Mouse (Mus musculus): ENCODE results near the gene Nkain2.

The Nkain2 gene

DNA sequence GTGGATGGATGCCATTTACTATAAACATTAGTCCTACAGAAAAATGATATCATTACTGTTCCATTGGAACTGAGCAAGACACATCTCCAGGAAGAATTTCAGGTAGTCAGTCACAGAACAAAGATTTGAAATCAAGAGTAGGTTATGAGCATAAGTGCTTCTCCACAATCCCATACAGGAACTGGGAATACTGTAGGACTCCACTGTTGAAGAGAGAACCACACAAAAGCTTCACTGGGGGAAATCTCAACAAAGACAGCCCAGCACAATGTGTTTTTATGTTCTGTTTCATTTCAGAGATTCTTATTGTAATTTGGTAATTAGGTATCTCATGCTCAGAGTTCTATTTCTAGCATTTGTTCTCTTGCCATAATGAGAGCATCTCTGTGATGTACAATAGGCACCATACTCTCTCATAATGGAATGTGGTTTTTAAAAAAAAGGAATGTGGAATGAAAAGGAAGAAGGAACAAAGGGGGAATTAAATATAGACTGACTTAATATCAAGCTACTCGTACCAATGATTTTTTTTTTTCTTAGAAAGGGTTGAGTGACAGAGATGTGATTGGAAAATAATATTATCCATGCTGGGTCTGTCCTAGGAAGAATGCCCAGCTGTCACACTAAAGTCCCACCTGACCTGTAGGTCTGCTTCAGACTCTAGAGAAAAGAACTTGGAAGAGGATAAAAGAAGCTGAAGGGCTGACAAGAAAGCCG is 313.5 kb downstream of the Nkain2 start:
- DNase-seq = no peak

DNA sequence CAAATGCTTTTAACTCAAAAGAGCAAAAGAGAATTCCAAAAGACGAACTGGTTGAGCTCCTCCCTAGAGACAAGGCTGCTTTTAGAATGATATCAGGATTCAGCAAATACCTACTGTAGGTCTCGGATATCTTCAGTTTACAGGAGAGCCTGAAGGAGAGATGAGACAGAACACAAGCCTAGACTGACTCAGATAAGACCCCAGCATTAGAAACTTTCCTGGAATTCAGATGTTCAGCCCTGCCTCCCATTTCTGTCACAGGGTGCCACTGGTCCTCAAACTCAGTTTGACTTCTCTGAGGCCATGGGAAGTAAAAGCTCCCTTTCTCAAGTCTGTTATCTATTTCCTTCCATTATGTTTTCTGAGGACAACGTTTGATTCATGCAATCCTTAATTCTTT is 332.6 kb downstream of the Nkain2 start:
- no peak for DNase-seq

DNA sequence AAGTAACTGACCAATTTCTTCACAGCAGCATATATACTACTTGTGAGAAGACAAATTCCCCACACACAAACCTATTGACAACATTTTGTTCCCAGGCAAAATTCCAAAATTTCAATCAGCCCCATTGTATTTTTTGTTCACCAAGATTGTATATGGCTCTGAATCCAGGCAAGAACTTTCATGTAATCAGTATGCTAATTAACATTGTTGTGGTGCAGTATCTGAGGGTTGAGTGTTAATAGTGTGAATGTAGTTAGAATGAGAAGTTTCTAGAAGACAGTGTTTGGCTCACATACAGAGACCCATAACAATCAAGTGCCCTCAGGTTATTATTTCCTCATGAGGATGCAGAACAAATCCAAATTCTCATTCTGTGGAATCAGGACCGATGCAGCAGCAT is 354.2 kb downstream of the Nkain2 start:
- DNase-seq = no peak

DNA sequence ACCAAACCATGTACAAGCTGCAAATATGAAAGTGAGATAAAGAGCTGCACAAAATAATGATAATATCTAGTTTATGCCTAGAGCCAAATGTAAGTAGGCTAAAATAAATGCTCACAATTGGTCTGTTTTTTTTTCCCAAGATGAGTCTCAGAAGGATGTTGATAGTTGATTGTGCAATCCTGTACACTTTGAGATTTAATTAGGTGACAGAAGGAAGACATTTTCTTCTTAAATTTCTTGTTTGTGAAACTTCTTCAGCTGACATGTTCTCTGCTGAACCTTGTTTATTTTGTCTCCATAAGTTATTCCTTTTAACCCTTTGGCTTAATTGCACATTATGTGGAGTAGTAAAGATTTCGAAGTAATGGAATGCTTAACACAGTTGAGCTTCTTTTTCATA is 379.4 kb downstream of the Nkain2 start:
- no peak for DNase-seq

DNA sequence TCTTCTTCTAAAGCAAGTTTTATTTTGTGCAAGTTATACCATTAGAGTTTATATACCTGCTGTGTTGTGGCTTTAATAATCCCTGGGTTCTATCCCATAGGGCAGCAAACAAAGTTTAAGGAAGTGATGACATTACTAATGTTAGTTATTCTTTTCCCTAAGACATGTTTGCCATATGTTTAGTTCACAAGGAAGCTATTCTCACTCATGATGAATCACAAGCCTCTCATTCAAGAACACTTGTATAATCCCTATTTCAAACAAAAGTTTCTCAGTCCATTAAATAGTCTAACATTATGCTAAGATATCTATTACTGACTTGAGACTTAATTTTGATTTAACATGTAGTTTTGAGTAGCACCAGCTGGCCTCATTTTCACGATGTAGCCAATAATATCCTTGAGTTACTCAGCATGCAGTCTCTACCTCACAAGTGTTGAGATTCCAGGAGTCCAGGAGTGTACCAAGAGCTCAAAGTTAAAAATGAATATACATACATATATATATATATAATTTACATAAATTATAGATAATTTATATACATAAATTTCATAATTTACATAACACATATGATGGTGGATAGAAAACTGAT is 395.6 kb downstream of the Nkain2 start:
- DNase-seq = no peak

DNA sequence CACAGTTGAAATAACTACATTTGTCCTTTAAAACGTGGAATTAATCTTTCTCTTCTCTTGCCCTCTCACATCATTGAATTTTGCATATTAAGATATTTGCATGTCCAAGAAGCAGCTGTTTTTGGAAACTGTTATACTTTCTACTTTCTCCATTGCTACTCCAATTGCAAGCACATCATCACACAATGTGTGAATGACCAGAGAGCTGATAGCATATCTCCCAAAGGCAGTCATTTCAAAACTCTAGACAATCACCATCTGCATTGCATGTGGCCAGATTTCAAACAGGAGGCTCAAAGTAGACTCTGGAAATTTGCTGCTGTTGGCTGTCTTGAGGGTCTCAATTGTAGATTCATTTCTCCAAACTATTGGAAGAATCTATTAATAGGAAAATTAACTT is 396.7 kb downstream of the Nkain2 start:
- DNase-seq = no peak

DNA sequence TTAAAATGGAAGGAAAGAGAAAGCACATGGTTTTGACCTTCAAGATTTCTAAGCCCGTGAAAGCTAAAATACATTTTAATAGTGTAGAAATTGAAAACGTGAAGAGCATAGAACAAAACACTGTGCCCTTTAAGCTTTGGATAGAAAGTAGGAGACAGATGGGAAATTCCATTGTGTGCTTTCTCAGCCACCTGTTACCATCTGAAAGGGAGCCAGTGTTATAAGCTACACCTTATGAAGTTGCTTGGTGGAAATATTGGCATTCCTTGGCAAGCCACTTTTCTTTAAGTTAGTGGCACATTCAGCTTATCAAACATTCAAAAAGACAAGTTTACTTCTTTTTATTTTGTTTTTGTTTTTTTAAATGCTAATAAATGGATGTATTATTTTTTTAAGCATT is 427.5 kb downstream of the Nkain2 start:
- DNase-seq = no peak

DNA sequence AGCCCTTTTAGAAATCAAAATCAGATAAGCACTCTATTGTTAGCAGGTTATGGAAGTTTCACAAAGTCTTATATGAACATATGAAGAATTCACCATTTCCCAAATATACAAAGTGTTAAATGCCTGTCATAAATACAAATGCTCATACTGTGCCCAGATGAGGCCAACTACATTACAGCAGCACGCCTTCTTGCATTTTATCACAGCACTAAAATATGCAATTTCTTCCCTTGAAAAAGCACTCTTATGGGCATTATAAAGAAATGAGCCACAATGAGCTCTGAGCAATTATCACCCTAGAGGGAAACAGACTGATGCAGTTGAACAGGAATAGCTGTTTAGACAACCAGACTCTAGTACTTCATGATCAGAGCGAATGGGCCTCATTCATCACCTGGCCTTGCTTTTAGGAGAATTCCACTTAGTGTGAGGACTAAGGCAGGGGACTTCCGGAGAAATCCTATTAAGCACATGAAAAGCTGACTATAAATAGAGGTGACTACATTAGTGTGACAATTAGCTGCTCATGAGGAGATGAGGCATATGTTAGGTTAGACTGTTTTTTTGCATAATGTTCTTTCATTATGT is 450.2 kb downstream of the Nkain2 start:
- no peak for DNase-seq

DNA sequence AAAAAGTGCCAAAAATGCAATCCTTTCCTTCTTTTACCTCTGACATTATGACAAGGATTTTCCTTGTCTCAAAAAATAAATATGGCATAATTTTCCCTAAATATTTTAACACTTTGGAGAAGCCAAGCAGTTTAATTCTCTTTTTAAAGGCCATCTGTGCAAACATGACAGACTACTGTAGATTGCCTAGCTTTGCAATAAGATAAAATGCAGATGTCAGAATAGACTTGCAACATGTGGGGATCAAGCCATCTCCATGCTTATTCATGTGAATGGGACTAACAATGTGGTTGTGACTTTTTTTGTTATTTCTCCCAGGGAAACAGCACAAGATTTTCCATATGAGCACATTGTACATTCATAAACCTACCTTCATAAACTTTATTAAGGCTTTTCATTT is 476.0 kb downstream of the Nkain2 start:
- no peak for DNase-seq

DNA sequence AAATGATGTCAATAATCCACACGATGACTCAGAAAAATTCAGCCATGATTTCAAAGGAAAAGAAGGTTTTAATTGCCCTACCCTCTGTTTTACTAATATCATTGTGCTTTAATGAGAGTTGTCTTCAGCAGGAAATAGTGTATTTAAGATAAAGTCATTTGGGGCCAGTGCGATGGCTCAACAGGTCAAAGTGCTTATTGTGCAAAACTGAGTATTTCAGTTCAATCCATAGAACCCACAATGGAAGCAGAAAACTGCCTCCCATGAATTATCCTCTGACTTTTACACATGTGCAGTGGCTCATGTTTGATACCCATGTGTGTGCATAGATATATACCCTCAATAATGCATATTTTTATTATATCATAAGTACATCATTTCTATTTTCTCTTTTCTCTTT is 478.9 kb downstream of the Nkain2 start:
- DNase-seq = no peak

DNA sequence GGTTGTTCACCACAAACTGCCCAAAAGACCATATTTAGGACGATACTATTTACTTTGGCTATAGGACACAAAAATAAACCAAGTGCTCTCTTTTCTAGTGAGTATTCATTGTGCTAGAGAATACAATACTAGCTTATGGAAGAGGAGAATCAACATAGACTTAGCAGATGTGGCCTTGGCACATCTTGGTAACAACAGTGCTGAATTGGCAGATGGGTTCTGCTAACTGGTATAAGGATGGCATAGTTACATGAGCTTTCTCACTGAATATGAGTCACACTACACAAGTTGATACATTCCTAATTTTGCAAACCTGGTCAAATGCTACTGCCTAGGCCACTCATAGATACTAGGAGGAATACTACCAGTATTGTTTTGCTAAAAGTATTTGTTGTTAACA is 489.3 kb downstream of the Nkain2 start:
- no peak for DNase-seq

DNA sequence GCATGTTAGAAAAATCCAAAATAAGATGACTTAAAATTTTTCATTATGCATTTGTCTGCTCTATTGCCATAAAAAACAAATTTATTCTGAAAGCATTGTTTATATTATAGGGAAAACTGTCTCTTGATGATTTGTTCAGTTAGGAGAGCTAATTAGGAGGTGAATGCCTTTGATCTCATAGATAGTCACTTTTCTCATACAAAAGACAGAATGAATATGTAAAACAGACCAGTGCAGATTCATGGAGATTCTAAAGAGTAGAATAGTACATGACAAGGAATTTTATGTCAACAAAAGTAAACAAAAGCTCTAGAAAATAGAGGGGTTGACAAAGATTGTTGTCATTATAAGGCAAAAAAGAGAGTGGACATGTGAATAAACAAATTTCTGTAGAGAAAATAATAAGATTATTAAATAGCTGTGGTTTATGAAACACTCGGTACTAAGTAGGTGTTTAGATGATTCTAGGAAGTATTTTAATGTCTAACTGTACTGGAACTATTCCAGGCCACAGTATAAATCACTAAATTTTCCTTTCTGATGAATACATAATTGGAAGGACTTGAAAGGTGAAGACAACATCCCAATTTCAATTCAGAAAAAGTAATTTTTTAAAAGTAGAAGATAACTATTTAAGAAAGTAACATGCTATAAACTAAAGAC is 496.3 kb downstream of the Nkain2 start:
- no peak for DNase-seq

DNA sequence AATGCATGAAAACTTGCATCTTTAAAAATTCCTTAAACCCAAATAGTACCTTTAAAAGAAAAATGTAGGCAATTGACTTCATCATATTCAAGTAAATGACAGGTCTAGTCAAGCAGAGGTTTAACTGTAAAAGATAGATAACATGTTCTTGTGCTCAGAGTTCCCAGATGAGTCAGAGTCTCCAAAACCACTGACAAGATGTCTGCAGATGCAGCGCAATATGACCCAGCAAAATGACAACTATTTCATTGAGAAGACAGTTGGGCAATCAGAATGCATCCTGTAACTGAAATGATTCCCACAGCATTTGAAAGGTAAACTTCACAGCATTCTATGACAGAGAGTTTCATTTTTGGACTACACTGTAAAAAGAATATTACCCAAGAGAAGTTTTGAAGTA is 496.9 kb downstream of the Nkain2 start:
- DNase-seq = no peak

DNA sequence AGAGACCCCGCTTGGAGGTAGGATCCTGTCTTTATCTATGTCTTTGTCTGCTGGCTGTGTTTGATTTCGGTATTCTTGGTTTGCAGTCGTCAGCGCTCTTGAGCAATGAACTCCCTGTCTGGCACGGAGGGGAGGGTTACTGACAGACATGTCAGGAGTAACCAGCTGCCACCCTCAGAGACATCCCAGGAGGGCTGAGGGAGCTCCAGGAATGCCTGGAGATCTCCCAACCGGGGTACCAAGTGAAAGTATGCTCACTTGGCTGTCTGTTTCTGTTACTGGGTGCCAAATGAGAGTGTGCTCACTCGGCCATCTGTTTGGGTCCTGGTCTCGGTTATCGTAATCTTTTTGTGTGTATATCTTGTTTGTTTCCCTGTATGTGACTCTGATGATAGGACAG is 577.5 kb downstream of the Nkain2 start:
- no peak for DNase-seq

DNA sequence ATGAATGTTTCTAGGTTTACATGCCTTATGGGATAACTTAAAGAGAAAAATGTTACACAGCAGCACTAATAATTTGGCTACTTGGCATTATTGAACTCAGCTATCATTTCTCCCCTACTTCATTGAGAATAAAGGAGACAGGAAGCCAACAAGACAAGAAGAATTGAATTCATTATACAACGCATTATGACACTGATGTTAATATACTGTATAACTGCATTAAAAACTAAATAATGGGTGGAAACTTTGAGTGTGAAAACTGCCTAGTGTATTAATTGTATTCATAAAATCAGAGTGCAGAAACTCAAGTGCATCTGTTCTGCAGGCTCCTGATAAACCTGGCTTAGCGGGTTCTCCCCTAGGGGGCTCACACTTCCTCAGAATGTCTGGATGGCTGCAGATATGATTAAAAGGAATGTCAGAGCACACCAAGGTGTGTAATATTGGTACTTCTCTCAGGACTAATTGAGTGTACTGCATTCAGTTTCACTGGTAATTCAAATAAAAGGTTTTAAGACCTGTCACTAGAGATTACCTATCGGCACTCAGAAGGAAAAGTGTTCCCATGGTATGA is 589.2 kb downstream of the Nkain2 start:
- no peak for DNase-seq

DNA sequence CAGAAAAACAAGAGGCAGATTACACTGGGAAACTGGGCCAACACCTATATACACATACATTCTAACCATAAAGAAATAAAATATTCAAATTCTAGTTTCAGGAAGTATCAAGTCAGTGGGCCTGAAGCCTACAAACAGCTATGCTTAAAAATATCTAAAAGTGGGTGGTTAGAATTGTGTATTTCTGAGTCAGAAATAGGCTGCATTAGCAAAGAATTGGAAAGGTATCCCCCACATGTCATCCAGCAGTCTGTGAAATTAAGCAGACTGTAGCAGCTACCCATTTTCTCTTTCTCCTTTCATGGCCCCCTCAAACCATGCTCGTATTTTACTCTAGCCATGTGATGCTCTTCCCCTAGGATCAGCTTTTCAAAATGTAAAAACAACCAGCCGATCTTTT is 599.8 kb downstream of the Nkain2 start:
- no peak for DNase-seq

DNA sequence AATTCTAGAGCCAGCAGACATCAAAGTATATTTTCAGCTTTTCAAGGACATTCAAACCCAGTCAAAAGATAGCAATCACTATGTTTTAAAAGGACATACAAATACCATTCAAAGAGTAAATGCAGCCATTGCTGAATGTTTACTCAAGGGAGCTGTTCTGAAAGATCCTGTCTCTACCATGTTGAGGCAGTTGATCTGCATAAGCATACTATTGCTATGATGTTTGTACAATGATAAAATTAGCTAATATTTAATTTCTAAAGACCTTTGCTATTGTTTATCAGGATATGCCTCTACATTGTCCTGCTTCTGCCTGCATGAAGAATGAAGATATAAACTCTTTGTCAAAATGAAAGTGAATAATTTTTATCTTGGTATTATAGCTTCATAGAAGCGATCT is 606.6 kb downstream of the Nkain2 start:
- DNase-seq = no peak

DNA sequence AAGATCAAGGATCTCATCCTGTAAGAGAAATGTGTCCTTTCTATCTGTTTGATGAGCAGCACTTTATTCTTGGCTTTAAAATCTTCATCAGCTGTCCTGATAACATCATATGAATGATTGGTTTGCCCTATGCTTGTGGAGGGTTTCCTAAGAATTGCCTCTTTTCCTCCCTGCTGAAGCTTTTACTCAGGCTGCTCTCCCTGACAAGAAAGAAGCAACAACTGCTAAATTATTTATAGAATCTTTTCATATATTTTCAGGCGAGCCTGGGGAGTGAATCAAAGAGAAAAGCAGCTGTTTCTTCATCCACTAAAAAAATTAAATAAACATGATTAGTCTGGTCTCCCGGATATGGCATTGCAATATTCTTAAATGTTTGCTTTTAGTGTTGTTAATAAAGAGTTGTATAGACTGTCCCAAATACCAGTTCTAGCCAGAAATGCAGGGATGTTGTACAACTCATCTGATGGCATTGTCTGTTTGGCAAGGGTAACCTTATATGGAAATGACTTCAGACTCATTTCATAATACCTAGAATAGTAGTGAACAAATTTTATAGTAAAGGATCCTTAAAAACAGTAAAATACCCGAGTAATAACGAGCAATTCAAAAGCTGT is 646.9 kb downstream of the Nkain2 start:
- DNase-seq = no peak

DNA sequence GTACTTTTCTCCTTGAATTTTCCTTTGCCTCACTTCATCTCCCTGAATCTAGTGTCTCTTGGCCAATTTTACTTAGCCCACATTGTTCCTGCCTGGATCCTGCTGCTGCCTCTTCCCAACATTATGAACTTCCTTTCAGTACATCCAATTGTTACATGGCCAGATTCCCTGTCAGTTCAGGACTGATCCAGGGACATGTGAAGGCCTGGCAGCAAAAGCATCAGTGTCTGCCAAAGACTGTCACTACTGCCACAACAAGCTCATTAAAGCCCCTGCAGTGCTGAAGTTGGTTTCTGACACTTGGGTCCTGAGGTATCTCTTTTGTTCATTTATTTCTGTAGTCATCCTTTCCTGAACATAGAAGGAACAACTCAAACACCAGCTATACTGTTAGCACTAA is 649.1 kb downstream of the Nkain2 start:
- no peak for DNase-seq

DNA sequence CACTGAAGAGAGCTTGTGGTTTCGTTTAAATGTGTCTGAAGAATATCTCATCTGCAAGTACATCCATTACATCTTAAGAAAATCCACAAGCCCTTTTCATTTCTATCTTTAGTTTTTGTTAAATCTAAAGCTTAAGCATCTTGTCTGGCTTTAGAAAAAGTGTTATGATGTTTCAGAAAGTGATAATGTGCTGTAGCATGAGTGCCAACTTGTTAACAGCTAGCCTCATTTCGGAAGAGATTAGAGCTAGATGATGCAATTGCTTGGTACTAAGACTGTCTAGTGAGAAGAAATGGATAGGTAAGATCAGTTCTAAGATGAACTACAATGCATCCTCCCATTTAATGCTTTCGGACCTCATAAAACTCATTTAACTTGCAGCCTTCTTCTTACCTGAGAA is 707.3 kb downstream of the Nkain2 start:
- DNase-seq = no peak

DNA sequence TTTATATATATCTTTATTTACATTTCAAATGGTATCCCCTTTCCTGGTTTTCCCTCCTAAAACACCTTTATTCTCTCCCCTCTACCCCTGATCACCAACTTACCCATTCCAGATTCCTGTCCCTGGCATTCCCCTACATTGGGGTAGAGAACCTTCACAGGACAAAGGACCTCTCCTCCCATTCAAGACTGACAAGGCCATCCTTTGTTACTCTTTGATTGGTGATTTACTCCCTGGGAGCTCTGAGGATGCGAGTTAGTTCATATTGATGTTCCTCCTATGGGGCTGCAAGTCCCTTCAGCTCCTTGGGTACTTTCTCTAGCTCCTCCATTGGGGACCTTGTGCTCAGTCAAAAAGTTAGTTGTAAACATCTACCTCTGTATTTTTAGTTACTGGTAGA is 798.9 kb downstream of the Nkain2 start:
- DNase-seq = no peak

DNA sequence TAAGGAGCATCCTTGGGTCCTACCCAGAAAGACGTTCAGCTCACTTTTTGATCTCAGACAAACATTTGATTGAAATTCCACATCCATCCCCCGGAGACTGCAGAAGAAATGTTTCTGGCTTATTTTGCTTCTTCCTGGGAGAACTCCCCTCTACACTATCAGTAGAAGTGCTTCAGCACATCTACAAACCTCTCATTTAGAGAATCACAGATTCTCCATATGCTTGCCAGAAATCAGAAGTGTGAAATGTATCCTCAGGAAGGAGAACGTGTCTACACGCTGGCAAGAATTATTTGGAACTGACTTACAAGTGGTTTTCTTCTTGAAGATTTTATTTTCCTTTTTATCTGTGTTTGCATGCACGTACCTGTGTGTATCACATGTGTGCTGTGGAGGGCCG is 829.9 kb downstream of the Nkain2 start:
- DNase-seq = no peak

DNA sequence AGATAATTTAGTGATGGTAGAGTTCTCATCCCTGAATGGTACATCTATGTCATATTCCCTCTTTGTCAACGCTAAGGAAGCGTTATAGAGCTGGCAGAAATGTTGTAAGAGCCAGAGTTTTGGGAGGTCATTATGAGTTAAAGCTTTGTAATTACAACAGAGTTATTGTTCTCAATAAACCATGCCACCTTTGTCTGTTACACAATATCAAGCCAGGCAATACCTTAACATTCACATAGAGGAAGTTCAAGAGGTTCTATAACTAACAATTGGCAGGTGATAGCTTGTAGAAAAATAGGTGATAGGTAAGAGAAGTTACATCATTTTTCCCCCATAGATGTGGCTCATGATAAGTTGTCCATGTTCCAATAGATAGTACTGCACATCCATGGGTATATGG is 832.0 kb downstream of the Nkain2 start:
- no peak for DNase-seq
